Mouse (Mus musculus) retina, embryonic 14.5 days (tissue): ENCODE data around the gene Gm28079.
"Not testable (repeated sequence)": the region's sequence is repeated elsewhere in the genome, so short reads cannot be mapped to it uniquely, and the experiment has no call there.

ENCODE experiments used
- DNase-seq: peaks from one replicate; pipeline ENCODE4 v3.0.0-alpha.2; 2015; ENCODE audit warnings: low spot score

The Gm28079 gene

GRCm38 (mm10) chrY:70014799-70015198 is at the start of gene Gm28079:
Gene Gm28079, minus strand, starts transcription at chrY:70014899.
- not testable (repeated sequence) for DNase-seq
